Mouse (Mus musculus) frontal cortex, postnatal 36 days (tissue): ENCODE data around the gene Sv2b.

ENCODE experiments used
- DNase-seq, 2 experiments: peaks; one replicate each; pipeline ENCODE4 v3.0.0; 2022; ENCODE audit warnings: low spot score in 2 of 2

Sv2b gene

GRCm38 (mm10) chr7:75292246-75292645 is 16.8 kb downstream of the Sv2b start:
- DNase-seq: no peak

GRCm38 (mm10) chr7:75290554-75290953 is 18.5 kb downstream of the Sv2b start:
- DNase-seq: no peak

- DNase-seq: peak in 1 of 2 experiments; percentile 53
These were observed 21.8 kb downstream of the Sv2b start for GRCm38 (mm10) chr7:75287237-75287636.

- no peak for DNase-seq
These were observed 26.1 kb downstream of the Sv2b start for GRCm38 (mm10) chr7:75282951-75283350.

- DNase-seq: peak in 1 of 2 experiments; percentile 47
These were observed 26.9 kb downstream of the Sv2b start for GRCm38 (mm10) chr7:75282080-75282650.

- no peak for DNase-seq
These were observed 28.0 kb downstream of the Sv2b start for GRCm38 (mm10) chr7:75281106-75281505.

- DNase-seq: no peak
These were observed 31.2 kb downstream of the Sv2b start for GRCm38 (mm10) chr7:75277847-75278246.

- no peak for DNase-seq
These were observed 32.3 kb downstream of the Sv2b start for GRCm38 (mm10) chr7:75276739-75277138.

GRCm38 (mm10) chr7:75274518-75274917 is 34.5 kb downstream of the Sv2b start:
- no peak for DNase-seq

- no peak for DNase-seq
These were observed 35.4 kb downstream of the Sv2b start for GRCm38 (mm10) chr7:75273633-75274032.

GRCm38 (mm10) chr7:75271921-75272381 is 37.1 kb downstream of the Sv2b start:
- peak; percentile 46 to 77 for DNase-seq

GRCm38 (mm10) chr7:75271306-75271705 is 37.8 kb downstream of the Sv2b start:
- DNase-seq: no peak

GRCm38 (mm10) chr7:75267236-75267635 is 41.8 kb downstream of the Sv2b start:
- no peak for DNase-seq

- peak; percentile 70 to 78 for DNase-seq
These were observed 43.8 kb downstream of the Sv2b start for GRCm38 (mm10) chr7:75265241-75265640.

- no peak for DNase-seq
These were observed 49.1 kb downstream of the Sv2b start for GRCm38 (mm10) chr7:75259945-75260344.

GRCm38 (mm10) chr7:75253611-75254250 is 55.3 kb downstream of the Sv2b start:
- no peak for DNase-seq

GRCm38 (mm10) chr7:75240754-75241507 is 68.1 kb downstream of the Sv2b start:
- no peak for DNase-seq

GRCm38 (mm10) chr7:75236386-75236785 is 72.7 kb downstream of the Sv2b start:
- no peak for DNase-seq

GRCm38 (mm10) chr7:75224206-75224605 is 84.9 kb downstream of the Sv2b start:
- no peak for DNase-seq

GRCm38 (mm10) chr7:75222704-75223431 is 86.2 kb downstream of the Sv2b start:
- no peak for DNase-seq

GRCm38 (mm10) chr7:75220786-75221185 is 88.3 kb downstream of the Sv2b start:
- DNase-seq: no peak

- no peak for DNase-seq
These were observed 88.8 kb downstream of the Sv2b start for GRCm38 (mm10) chr7:75220296-75220695.
